Mouse (Mus musculus) urinary bladder, adult 18-20 months (tissue): ENCODE measurements around the gene Ccdc170.
"Not testable (repeated sequence)": the region's sequence is repeated elsewhere in the genome, so short reads cannot be mapped to it uniquely, and the experiment has no call there.

Experiments
- DNase-seq, 2 experiments: peaks; one replicate each; pipeline ENCODE4 v3.0.0; 2022; ENCODE audit warnings: low spot score in 2 of 2, mixed read lengths in 2 of 2

Ccdc170 gene

GRCm38 (mm10) chr10:4599591-4599990, 117.3 kb downstream of the Ccdc170 start:
- DNase-seq: no peak

GRCm38 (mm10) chr10:4600796-4601474, 118.6 kb downstream of the Ccdc170 start:
- DNase-seq: no peak

DNA sequence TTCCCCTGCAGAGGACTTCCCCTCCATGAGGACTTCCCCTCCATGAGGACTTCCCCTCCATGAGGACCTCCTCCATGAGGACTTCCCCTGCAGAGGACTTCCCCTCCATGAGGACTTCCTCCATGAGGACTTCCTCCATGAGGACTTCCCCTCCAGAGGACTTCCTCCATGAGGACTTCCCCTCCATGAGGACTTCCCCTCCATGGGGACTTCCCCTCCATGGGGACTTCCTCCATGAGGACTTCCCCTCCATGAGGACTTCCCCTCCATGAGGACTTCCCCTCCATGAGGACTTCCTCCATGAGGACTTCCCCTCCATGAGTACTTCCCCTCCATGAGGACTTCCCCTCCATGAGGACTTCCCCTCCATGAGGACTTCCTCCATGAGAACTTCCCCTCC, 119.3 kb downstream of the Ccdc170 start:
- DNase-seq: not testable (repeated sequence)

GRCm38 (mm10) chr10:4602466-4602865, 120.2 kb downstream of the Ccdc170 start:
- DNase-seq: no peak

DNA sequence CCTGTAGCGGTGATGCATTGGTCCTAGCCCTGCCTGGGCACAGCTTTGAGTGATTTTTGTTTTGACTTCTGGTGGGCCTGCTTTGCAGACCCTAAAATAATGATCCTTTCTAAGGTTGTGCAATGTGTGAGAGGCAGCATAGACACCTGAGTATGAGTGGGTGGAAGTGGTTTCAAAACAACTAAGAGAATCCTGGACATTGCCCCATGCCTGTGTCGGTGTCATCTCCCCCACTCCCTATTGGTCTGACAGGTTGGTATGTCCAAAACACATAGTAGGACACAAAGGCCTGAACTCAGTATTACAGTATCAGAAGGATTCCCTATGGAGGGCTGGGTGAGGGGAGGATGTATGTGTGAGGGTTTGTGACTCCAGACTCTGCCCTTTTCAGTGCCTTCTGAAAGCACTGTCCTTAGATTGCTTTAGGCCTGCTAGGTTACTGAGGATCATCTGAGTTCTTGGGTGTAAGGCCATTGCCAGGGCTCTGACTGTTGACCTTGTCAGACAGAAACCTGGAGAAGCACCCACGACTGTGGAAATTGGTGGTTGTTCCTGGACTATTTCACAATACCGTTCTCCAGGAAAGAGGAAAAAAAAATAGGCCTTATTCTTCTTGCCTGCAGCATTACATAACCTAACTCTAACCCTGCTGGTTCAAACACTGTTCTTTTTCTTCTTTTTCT, 122.4 kb downstream of the Ccdc170 start:
- DNase-seq: no peak

DNA sequence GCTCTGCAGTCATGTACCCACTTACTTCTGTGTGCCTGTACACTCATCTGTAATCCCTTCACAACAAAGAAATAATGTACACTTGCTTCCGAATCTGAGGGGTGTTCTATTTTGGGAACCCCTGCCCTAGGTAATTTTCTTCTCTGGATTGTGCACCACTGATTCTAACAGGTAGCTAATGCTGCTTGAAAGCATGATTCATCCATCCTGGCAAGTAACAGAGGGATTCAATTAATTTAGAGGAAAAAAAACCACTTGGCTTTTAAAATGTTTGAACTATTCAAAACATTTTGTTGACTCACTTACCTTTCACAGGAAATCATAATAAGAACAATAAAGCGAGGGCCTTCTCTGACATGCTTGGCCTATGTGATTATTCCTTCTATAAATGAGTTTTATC, 127.9 kb downstream of the Ccdc170 start:
- no peak for DNase-seq

DNA sequence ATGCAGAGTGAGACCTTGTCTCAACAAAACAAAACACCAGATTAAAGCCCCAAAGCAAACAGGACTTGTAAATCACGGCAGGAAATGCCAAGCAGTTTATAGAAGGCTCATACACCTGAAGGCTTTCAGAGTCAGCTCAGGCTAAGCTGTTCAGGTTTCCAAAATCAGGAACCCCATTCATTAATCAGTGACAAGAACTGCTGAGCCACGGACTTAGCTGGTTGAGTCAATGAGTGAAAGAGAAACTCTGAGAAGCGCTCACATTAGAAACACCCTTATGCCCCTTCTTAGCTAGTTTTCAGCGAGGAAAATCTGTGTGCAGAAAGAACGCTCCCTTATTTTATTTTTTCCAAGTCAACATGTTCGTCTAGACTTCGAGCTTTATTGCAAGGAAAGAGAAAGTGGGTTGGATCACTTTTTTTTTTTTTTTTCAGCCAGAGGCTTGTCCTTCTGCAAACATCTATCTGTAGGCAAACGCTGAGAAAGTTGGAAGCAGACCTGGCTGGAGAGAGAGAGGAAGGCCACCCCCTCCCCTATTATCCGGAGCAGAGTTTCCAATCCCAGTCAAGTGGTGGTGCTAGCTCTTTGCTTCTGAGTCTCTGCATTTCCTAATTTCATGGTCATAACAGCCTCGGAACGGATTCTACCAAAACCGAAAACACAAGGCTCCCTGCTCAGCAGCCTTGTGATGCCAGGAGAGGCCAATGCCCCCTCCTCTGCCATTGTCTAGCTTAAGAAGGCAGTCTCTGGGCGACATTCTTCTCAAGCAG, 129.3 kb downstream of the Ccdc170 start, which contains the start of gene Esr1:
Esr1 (plus strand) TSS at position 208 of the 770 bp plus-strand sequence.
- no peak for DNase-seq
